Mouse (Mus musculus) spleen, postnatal 36 days (tissue): ENCODE data around the gene Tekt1.
A peak's percentile ranks its signal among the peaks of the same experiment; 100 is the strongest.
"Not testable (repeated sequence)": the region's sequence is repeated elsewhere in the genome, so short reads cannot be mapped to it uniquely, and the experiment has no call there.

Source experiments
- DNase-seq, 2 experiments: peaks; one replicate each; pipeline ENCODE4 v3.0.0; 2022; ENCODE audit warnings: low spot score in 2 of 2, mixed read lengths in 1 of 2

Gene Tekt1

DNA sequence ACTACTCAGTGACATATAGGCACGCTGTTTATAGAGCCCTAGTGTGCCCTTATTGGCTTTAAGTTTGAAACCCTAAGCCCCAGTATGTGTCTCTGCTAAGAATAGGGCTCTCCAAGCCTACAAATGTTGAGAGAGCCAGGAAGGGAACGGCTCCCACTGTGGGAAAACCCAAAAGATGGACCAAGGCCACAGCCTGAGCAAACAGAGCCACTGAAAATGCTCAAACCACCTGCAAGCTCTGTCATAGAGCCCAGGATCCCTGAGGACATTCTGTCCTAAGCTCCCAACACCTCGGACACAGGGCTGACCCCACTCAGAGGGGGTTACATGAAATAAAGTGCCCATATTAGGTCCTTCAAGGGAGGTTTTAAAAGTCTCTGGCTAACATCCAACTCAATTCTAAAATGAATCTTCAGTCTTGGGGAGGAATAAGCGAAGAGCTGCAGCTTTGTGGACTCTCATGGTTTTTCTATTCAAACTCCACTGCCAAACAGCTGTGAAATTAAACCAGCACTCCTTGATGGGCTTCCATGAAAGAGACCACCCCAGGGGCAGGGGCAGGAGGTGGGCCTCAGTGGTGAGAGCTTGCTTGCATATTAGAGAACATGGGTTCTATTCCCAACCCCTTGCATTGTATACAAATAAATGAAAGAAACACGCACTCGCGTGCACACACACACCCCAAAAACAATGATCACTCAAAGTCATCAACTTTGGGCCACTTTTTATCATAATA, 27.3 kb upstream of the Tekt1 start:
- no peak for DNase-seq

DNA sequence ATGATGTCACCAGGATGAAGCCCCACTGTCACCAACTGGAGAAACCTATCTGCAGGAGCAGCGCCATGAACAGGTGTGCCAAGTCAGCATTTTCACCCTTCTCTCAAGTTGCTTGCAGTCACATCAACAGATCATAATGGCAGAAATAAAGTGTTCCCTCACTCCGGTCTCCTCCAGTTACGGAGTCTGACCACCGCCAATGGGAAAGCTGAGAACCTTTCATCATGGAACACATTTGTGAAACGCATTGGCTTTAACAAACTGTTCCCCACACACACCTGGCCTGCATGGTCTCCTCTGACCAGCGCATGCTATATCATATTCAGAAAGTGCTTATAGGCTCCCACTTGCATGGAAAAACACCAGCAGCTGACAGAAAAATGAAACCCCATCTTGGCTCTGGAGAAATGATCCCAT, 25.9 kb upstream of the Tekt1 start:
- no peak for DNase-seq

DNA sequence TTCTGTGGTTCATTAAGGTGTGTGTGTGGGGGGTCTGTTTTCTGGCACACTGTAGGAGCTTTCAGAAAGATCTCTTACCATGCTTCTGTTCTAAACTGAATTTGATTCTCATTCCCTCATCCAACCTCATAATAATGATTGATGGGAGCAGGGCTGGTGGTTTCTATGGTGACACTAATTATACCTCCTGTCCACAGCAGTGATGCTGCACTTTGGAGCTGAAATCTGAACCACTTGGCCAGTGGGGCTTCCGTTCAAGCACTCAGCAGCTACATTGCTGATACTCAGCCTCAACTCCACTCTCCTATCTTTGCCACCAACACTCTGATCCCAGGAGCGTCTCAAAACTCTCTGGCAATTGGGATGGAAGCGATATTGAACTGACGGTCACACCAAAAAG, 17.1 kb upstream of the Tekt1 start:
- no peak for DNase-seq

DNA sequence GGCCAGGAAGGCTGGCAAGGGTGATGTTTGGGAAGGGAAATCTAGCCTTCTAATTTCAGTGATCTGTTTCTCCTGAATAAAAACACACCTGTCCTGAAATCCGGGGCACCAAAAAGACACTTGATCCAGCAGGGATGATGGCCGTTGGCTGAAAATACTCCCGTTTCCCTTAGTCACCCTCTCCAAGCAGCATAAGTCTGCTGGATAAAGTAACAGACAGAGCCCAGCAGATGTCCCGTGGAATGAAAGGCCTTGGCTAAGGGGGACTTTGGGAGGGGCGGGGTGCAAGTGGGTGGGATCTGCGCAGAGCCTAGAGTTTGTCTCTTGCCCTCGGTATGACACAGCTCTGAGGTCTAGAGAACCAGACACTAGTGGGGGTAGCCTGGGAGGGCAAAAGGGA, 16.0 kb upstream of the Tekt1 start:
- no peak for DNase-seq

DNA sequence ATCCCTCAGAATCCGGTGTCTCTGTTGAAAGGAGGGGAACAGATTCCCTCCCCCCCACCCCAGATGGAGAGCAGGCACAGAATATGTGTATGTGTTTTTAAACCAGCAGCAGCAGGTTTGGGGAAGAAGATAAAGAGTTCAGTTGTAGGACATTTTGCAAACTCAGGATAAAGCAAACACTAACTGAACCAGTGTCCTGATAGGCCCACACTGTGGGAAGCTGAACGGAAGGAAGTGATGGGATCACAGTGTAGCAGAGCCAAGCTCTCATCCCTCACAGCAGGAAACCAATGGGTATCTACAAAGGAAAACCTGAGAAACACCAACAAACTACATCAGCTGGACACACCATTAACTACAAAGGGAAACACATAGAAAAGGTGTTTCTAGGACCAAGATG, 14.3 kb upstream of the Tekt1 start:
- no peak for DNase-seq

DNA sequence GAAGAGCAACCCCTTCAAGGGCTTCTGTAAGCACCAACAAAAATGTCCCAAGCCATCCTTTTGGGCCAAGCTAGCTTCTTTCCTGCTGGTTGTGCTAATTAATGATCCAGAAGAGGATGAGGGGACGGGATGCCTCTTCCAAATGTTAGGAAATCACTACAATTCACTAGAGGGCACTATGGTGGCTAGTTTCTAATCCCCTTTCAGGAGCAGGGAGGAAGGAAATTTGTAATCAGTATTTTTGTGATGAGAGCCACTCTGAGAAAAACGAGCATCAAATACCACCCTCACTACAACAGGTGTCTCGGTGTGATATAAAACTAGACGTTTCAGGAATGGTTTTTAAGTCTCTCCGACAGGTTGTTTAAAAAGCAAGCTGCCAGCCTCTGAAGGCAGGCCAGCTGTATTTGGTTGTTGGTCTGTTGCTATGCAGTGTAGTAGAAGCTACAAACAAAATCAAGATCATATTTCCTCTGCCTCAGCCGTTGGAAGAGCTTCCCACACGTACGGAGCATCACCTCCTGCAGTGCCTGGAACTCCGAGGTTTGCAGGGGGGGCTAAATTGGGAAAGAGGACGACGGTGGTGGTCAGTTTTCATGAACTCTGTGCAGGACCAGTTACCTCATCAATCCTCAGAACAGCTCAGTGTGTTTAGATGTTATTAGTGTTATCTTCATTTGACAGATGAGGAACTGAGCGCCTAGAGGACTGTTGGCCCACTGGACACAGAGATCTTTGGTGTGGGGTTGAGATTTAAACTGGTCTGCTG, 7.8 kb upstream of the Tekt1 start:
- DNase-seq = no peak

DNA sequence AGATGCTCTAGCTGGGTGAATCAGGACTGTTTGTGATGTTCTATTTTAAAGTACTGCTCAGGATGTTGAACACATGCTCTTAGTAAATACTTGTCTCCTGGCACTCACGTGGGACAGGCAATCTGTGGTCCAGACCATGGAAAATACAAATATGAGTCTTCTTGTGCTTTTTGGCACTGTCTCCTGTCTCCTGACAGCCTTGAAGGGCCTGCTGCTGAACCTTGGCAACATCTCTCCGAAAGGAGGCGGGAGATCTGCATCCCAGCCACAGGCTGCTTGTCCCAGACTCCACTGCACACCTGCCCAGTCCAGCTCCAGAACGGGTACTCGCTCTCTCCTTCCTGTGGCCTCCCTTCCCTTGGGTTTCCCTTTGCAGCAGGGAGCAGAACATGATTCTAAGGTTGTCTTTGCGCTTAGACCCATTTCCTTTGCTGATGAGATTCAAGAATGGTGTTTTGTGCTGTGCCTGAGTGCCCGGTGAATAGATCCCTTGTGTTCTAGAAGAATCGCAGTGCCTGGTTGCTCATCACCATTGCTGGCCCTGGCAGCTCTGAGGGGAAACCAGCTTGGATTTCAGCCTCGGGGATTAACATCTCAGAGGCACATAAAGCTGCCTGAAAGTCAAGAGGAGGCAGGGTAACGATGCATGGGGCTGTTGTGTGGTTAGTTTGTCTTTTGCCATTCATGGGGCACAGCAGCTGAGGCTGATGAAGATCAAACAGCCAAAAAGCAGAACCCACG, 5.9 kb upstream of the Tekt1 start:
- DNase-seq = no peak

DNA sequence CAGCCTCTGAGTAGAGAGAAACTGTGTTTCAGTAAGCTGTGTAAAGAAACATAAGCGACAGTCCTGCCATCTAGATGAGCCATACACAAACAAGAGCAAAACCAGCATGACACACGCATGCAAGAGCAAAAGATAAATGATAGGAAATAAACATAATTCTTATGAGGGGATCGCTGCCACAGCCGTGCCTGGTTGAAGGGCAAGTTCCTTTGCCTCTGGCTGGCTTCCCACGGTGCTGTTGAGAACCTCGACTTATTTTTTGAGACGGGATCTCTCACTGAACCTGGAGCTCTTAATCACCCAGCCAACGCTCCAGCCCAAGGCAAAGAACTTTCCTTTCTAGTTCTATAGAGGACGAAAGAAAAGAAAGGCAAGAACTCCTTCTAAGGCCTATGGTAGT, 3.9 kb upstream of the Tekt1 start:
- no peak for DNase-seq

DNA sequence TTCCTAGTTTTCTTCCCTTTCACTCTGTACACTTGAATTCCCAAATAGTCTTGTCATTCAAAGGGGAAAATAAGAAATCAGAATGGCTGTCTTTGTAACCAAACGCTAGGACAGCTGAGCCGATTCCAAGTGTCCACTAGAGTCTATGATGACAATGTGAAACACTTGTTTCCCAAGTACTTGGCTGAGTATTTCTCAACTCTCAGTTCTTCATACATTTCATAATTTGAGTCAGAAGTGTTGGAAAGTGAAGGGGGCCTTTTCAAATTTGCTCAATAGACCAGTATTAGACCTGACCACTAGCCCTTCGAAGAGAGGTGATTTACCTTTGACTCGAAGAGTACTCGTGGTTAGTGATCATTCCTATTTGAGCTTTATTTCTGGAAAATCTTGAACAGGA, 2.3 kb upstream of the Tekt1 start:
- DNase-seq = no peak

DNA sequence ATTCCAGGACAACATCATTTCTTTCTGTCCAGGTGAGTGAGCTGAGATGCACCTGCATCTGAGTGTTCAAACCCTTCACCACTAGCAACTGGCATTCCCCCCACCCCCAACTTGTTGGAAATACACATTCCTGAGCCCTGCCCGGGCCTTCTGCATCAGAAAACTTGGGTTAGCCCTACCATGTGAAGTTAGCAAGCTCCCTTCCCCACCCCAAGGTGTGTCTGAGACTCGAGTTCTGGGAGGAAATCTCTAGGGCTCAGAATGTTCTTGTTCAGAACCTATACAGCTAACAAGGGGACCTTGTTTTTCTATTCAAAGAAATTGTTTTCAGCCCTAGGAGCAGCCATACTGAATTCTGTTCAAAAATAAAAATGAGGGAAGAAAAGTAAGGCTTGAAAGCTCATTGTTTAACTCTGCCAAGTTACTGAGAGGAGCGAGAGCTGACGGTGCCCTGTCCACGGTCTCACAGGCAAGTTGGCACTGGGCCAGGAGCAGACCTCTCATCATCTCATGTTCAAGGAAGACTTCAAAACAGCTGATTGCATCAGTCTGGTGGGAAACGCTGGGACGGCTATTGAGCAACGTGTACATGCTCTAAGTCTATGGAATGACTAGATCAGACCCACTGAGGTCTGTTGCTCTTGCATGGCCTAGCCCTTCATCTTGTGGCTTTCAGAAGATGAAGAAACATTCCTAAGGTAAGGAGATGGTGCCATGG, 1.4 kb upstream of the Tekt1 start:
- no peak for DNase-seq

DNA sequence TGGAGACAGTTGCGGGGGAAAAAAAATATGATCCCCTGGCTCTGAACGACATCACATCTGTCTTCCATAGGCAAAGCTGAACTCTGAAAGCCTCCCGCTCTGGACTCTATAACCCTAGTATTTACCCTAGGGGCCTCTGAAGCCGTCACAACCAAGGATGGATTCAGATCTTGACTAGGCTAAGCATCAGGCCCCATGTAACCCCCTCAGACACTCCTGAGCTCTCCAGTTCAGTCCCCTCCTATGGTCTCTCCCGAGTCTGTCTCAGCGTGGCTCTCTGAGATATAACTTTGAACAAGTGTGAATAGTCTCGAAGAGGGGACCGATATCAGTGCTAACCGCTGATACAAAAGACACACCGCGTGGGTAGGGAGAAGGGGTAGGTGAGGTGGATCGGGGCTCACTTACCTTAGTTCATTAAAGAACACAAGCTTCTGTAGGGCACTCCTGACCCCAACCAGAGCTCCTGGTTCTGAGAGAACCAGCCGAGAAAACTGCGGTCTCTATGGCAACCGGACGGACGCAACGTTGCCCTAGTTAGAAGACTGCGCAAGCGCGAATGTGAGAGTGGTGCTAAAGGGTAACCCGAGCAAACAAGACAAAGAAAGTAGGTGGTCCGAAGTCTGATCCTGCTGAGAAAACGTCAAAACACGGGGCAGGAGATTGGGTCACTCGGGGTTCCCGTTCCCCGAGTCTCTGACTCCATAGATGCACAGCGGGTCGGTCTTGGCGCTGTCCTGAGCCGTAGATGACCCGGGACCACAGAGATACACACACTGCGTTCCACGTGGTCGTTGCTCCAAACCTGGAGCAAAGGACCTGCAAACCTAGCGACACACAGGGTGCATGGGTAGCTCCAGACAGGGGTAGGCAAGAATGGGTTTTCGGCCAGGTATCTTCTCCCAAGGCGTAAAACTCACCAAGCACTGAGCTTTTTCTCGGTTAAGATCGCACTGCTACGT, 576 bp downstream of the Tekt1 start:
- peak; percentile 11 to 15 for DNase-seq

DNA sequence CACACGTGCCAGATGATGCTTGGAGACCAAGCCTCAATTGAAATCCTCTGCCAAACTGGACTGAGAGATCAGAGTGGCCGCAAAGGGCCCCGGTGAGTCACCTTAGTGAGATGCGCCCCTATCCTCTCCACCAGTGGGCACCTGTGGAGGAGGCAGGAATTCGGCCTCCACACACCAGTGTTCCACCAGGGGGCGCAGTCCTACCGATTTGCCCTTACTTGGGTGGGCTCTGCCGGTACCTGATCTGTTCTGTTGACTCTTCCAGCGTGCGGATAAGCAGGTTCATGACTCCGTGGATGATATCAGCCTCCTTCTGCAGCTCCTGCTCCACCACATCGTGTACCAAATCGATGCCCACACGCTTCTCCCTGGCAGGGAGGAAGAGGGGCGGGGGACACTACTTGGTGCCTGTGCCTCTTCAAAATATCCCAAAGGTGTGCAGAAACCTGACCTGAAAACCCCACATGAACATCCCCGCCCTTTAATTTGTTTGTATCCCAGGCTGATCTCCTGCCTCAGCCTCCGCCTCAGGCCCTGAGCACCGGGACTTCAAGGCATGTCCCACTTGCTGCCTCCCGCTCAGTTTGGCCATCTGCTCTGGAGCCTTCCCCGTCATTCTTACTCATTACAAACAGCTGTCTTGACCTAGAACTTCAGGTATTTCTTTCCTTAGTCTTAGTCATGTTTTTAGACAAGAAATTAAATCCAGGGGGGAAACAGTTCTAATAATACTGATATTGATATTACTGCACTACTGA, 7.1 kb downstream of the Tekt1 start:
- DNase-seq = peak; percentile 41 to 54

DNA sequence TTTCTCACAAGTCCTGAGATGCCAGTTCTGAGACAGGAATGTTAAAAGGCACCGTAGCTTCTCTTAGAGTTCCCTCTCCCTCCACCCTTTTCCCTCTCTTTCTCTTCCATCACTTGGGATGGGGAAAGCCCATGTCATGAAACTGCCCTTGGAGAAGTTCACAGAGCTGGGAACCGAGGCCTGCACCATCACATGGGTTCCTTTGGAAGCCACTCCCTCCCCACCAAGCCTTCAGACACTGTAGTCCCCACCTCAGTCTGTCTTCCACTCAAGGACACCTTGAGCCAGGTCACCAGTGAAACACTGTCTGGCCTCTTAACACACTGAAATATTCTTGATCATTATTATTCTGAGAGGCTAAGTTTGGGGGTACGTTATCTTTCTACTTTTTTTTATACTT, 9.1 kb downstream of the Tekt1 start:
- no peak for DNase-seq

DNA sequence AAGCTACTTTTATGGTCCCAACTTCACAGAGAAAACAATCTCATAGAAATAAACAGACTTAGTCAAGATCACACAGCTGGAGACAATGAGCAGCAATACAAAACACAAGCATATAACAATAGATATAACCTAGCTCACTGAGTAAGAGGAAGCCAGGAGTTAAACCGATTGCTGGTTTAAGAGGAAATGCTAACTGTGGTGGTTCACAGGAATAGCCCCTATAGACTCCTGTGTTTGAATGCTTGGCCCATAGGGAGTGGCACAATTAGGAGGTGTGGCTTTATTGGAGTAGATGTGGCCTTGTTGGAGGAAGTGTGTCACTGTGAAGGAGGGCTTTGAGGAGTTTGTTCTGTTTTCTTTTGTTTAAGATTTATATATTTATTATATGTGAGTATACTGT, 10.0 kb downstream of the Tekt1 start:
- no peak for DNase-seq

DNA sequence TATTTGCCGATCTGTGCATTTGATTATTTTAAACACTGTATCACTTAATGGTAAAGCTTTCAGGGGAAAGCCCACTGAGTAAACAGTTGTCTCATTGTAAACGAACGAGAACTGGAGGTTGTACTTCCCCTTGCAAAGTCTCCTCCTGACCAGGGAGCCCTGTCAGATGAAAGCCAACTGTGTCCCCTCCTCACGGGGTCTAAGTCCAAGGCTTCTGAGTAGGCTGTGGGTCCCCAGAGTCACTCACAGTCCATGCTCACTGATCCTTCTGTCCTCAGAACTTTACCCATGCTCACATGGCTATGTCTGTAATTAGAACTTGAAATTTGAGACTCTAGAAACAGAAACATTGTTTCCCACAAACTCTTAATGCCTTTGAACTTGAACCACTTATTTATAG, 12.6 kb downstream of the Tekt1 start:
- DNase-seq = no peak

DNA sequence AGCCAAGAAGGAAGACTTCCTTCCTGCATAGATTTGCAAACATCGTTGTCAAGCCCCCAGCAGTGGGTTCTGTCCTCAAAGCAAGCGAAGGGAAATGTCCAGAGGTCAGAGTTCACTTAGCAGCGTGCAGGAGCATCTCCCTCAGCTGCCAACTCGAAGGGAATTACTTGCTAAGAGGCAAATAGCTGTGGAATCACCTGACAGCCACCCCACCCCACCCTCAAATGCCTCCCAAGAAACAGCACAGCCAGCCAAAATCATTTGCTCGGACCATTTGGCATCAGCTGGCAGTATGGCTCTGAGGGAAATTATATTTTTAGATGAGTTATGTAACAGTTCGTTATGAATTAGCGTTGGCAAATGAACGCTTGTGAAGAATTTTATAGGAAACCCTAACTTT, 13.2 kb downstream of the Tekt1 start:
- no peak for DNase-seq

DNA sequence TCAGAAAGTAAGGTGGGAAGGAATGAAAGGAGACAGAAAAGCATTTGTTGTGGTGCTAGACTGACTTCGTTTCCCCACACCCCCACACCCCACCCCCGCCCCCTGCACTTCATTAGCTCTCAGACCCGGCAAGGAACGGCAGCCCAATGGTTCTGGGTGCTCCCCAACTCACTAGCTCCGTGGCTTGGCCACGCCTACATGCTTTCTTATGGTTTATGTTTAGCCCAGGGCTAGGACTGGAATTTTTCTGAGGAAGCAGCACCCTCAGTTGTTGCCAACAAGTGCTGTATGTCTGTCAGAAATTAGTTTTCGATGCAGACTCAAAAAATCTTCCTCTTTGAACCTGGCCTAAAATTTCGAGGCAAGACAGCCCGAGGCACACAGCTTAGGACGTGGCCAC, 13.7 kb downstream of the Tekt1 start:
- no peak for DNase-seq

DNA sequence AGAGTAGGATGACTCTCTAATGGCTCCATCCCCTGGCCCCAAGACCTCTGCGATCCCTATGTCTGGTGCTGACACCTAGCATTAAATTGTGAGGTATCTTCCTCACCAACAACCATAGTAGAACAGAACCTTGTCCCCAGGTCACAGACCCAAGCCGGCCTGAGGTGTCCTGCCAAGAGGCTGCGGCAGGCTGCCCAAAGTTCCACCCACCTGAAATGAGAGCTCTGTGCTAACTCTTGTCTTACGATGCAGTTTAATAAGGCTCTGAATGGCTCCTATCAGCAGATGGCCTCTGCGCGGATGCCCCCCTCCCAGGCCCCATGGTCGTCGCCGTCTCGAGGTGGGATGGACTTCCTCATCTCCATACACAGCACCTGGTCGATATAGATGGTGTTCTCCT, 17.8 kb downstream of the Tekt1 start:
- no peak for DNase-seq

DNA sequence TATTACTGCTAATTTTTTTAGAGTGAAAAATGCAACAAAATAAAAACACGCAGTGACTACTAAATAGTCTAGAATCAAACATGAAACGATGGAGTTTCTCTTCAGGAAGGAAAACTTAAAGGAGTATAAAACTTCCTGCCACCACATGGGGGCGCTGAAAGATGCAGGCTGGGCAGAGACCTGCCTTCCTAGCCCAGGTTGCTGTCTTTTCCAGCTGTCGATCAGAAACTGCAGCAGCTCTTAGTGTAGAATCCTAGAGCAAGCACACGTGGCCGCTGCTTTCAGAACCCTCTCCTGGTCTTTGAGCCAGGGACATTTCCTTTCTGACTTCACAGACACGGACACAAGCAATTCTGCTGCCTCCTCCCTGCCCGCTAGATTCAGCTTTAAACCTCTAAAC, 18.3 kb downstream of the Tekt1 start:
- peak in 1 of 2 experiments; percentile 25 for DNase-seq

DNA sequence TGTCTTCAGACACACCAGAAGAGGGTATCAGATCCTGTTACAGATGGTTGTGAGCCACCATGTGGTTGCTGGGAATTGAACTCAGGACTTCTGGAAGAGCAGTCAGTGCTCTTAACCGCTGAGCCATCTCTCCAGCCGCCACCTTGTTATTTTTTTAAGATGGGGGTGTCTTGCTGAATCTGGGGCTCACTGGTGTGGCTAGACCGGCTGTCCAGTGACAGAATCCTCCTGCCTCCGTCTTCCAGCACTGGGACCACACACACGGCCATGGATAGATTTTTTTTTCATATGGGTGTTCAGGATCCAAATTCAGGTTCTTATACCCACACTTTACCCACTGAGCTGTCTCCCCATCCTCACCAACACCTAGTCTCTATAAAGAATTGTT, 19.0 kb downstream of the Tekt1 start:
- DNase-seq = not testable (repeated sequence)
